Mouse (Mus musculus): ENCODE measurements at regions not wholly inside any gene's neighbourhood (a gene's known extent, or its start where the extent isn't known, plus 50 kb on each side); places are given as distances from the start of the nearest gene placed in this dataset.

- no peak for TF ChIP-seq EP300 (IDR thresholded peaks at IDR 0.05; ENCODE audit: insufficient read depth, low read depth, low read length)
- TF ChIP-seq POLR2A (IDR thresholded peaks at IDR 0.05; ENCODE audit: insufficient read depth, low read depth, low read length), result no peak
- no peak for TF ChIP-seq CTCF (IDR thresholded peaks at IDR 0.05)
- Histone ChIP-seq H3K27me3 (ENCODE audit: control insufficient read depth, insufficient read depth, low read length) (no peaks in the 10 kb centered on the region), H3K36me3 (ENCODE audit: control insufficient read depth, insufficient read depth, low read length) (no peaks in the 10 kb centered on the region), H3K27ac (no peak overlapping the region), H3K4me3 (no peak overlapping the region), H3K9ac (ENCODE audit: low read depth, low read length) (no peak overlapping the region), H3K79me2 (replicated peaks; ENCODE audit: control insufficient read depth, insufficient read depth, low read length) (no peaks in the 10 kb centered on the region), H3K4me1 (ENCODE audit: control insufficient read depth, insufficient read depth, low read length) (no peaks in the 10 kb centered on the region)
- no peak for DNase-seq
- intact Hi-C loops (cut with DNase I), result no loop called here
- WGBS, result 75% methylated on average over 4 of the region's 4 CpGs
These were observed 342.4 kb upstream of the Kirrel3 start for GRCm38 (mm10) chr9:34143131-34143795.

DNA sequence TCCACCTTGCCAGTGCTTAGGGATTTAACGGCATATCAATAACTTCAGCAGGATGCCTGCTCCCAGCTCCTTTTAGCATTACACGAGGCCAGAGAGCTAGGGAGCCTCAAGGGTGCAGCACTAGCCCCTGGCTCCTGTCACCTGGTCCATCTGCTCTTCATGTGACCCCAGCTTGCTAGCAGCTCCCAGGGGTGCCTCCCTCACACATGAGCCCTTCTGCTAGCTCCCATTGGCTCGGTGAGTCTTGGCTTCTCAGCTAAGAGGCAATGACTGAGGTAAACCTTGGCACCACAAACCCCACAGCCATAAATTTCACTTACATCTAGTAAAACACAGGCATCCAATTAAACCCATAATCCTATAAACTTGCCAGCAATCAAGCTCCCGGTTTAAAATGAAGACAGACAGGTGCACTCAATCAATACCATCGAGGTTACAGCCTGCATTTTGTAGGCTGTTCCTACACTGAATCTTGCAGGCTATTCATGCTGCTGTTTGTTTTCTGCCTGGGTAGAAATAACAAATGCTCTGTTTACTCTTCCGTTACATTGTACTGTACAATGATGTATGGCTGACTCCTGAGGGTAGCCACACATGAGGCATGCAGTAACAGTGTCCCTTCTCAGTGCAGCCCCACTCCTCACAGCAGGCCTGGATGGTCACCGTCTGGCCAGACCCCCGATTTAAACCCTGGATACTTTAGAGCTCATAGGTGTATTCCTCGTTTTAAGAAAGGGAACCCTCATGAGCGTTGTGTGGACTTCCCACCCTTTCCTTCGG is 330.3 kb upstream of the Kirrel3 start:
- H3K4me1 ChIP-seq (ENCODE audit: control insufficient read depth, insufficient read depth, low read length), result no peaks in the 10 kb centered on the region
- no peak overlapping the region for H3K9ac ChIP-seq (ENCODE audit: low read depth, low read length)
- WGBS, result 62% methylated on average over 11 of the region's 11 CpGs
- intact Hi-C loops (cut with DNase I), result no loop called here
- no peak for TF ChIP-seq CTCF (IDR thresholded peaks at IDR 0.05)
- no peak for TF ChIP-seq POLR2A (IDR thresholded peaks at IDR 0.05; ENCODE audit: insufficient read depth, low read depth, low read length)
- TF ChIP-seq EP300 (IDR thresholded peaks at IDR 0.05; ENCODE audit: insufficient read depth, low read depth, low read length), result no peak
- H3K79me2 ChIP-seq (replicated peaks; ENCODE audit: control insufficient read depth, insufficient read depth, low read length), result no peaks in the 10 kb centered on the region
- H3K27ac ChIP-seq, result no peak overlapping the region
- no peaks in the 10 kb centered on the region for H3K27me3 ChIP-seq (ENCODE audit: control insufficient read depth, insufficient read depth, low read length)
- no peak overlapping the region for H3K4me3 ChIP-seq
- no peaks in the 10 kb centered on the region for H3K36me3 ChIP-seq (ENCODE audit: control insufficient read depth, insufficient read depth, low read length)
- no peak for DNase-seq

- 42% methylated on average over 3 of the region's 3 CpGs for WGBS
- TF ChIP-seq CTCF (IDR thresholded peaks at IDR 0.05) (no peak), POLR2A (IDR thresholded peaks at IDR 0.05; ENCODE audit: insufficient read depth, low read depth, low read length) (no peak), EP300 (IDR thresholded peaks at IDR 0.05; ENCODE audit: insufficient read depth, low read depth, low read length) (no peak)
- intact Hi-C loops (cut with DNase I), result no loop called here
These were observed 329.1 kb upstream of the Kirrel3 start for GRCm38 (mm10) chr9:34156581-34156980.

DNA sequence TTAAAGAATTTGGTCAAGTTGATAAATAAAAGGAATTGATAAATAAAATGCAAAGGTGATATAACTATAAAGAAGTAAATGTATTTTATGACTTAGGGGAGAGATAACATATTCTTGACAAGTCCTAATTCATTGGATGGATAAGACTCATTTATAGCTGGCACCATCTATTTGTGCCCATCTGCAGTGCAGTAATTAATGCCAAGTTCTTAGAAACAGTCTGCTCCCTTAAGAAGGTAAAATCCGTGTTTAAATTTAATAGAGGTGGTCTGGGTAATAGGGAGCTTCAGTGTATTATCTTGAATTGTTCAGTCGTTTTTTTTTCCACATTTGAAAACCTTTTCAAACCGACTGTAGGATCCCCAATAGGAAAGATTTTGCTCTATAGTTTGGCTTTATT is 324.6 kb upstream of the Kirrel3 start:
- no peaks in the 10 kb centered on the region for H3K79me2 ChIP-seq (replicated peaks; ENCODE audit: control insufficient read depth, insufficient read depth, low read length)
- intact Hi-C loops (cut with DNase I), result no loop called here
- no peaks in the 10 kb centered on the region for H3K36me3 ChIP-seq (ENCODE audit: control insufficient read depth, insufficient read depth, low read length)
- H3K4me1 ChIP-seq (ENCODE audit: control insufficient read depth, insufficient read depth, low read length), result no peaks in the 10 kb centered on the region
- no peaks in the 10 kb centered on the region for H3K27me3 ChIP-seq (ENCODE audit: control insufficient read depth, insufficient read depth, low read length)
- no peak overlapping the region for H3K27ac ChIP-seq
- H3K9ac ChIP-seq (ENCODE audit: low read depth, low read length), result no peak overlapping the region
- TF ChIP-seq CTCF (IDR thresholded peaks at IDR 0.05) (no peak), POLR2A (IDR thresholded peaks at IDR 0.05; ENCODE audit: insufficient read depth, low read depth, low read length) (no peak), EP300 (IDR thresholded peaks at IDR 0.05; ENCODE audit: insufficient read depth, low read depth, low read length) (no peak)
- H3K4me3 ChIP-seq, result no peak overlapping the region
- DNase-seq, result no peak
- WGBS, result 45% methylated on average over 3 of the region's 3 CpGs

More at GRCm38 (mm10) chr9:34156581-34156980, 329.1 kb upstream of the Kirrel3 start:
- no peaks in the 10 kb centered on the region for H3K36me3 ChIP-seq (ENCODE audit: control insufficient read depth, insufficient read depth, low read length)
- H3K27ac ChIP-seq, result no peak overlapping the region
- no peaks in the 10 kb centered on the region for H3K4me1 ChIP-seq (ENCODE audit: control insufficient read depth, insufficient read depth, low read length)
- no peaks in the 10 kb centered on the region for H3K27me3 ChIP-seq (ENCODE audit: control insufficient read depth, insufficient read depth, low read length)
- no peak overlapping the region for H3K4me3 ChIP-seq
- no peaks in the 10 kb centered on the region for H3K79me2 ChIP-seq (replicated peaks; ENCODE audit: control insufficient read depth, insufficient read depth, low read length)
- H3K9ac ChIP-seq (ENCODE audit: low read depth, low read length), result no peak overlapping the region
- no peak for DNase-seq

GRCm38 (mm10) chr9:34186314-34186713 is 299.4 kb upstream of the Kirrel3 start:
- TF ChIP-seq EP300 (IDR thresholded peaks at IDR 0.05; ENCODE audit: insufficient read depth, low read depth, low read length) (no peak), POLR2A (IDR thresholded peaks at IDR 0.05; ENCODE audit: insufficient read depth, low read depth, low read length) (no peak), CTCF (IDR thresholded peaks at IDR 0.05) (no peak)
- no peaks in the 10 kb centered on the region for H3K27me3 ChIP-seq (ENCODE audit: control insufficient read depth, insufficient read depth, low read length)
- no peak overlapping the region for H3K9ac ChIP-seq (ENCODE audit: low read depth, low read length)
- no peaks in the 10 kb centered on the region for H3K79me2 ChIP-seq (replicated peaks; ENCODE audit: control insufficient read depth, insufficient read depth, low read length)
- intact Hi-C loops (cut with DNase I), result no loop called here
- H3K4me3 ChIP-seq, result no peak overlapping the region
- H3K36me3 ChIP-seq (ENCODE audit: control insufficient read depth, insufficient read depth, low read length), result no peaks in the 10 kb centered on the region
- DNase-seq, result no peak
- 33% methylated on average over 4 of the region's 4 CpGs for WGBS
- no peaks in the 10 kb centered on the region for H3K4me1 ChIP-seq (ENCODE audit: control insufficient read depth, insufficient read depth, low read length)
- H3K27ac ChIP-seq, result no peak overlapping the region

DNA sequence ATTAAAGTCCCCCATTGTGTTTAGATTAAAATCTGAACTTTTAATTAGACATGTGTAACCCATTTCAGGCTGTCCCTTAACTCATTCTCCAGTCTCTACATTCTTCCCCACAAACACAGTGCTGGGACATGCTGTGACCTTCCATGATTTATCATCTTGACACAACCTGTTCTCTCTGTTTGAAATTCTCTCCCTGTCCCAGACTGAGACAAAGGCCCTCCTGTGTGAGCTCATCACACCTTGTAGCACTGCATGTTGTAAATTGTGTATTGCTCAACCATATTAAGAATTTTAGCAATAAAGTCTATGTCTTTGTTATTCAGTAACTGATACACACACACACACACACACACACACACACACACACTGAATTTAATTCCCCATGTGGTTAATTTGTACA is 293.2 kb upstream of the Kirrel3 start:
- Histone ChIP-seq H3K36me3 (ENCODE audit: control insufficient read depth, insufficient read depth, low read length) (no peaks in the 10 kb centered on the region), H3K4me1 (ENCODE audit: control insufficient read depth, insufficient read depth, low read length) (no peaks in the 10 kb centered on the region), H3K4me3 (no peak overlapping the region), H3K79me2 (replicated peaks; ENCODE audit: control insufficient read depth, insufficient read depth, low read length) (no peaks in the 10 kb centered on the region), H3K9ac (ENCODE audit: low read depth, low read length) (no peak overlapping the region), H3K27ac (no peak overlapping the region), H3K27me3 (ENCODE audit: control insufficient read depth, insufficient read depth, low read length) (no peaks in the 10 kb centered on the region)
- intact Hi-C loops (cut with DNase I), result no loop called here
- TF ChIP-seq CTCF (IDR thresholded peaks at IDR 0.05) (no peak), EP300 (IDR thresholded peaks at IDR 0.05; ENCODE audit: insufficient read depth, low read depth, low read length) (no peak), POLR2A (IDR thresholded peaks at IDR 0.05; ENCODE audit: insufficient read depth, low read depth, low read length) (no peak)
- DNase-seq, result no peak
